Mouse (Mus musculus): ENCODE results near the gene Snx22. TPM values are rescaled to one million over a fixed set of nuclear protein-coding genes. Genes with fewer than 3 reads are reported as not detected.

The Snx22 gene
- total and polyA plus RNA-seq, 2 experiments from 2014 or later: 0.98 to 3.0 TPM

DNA sequence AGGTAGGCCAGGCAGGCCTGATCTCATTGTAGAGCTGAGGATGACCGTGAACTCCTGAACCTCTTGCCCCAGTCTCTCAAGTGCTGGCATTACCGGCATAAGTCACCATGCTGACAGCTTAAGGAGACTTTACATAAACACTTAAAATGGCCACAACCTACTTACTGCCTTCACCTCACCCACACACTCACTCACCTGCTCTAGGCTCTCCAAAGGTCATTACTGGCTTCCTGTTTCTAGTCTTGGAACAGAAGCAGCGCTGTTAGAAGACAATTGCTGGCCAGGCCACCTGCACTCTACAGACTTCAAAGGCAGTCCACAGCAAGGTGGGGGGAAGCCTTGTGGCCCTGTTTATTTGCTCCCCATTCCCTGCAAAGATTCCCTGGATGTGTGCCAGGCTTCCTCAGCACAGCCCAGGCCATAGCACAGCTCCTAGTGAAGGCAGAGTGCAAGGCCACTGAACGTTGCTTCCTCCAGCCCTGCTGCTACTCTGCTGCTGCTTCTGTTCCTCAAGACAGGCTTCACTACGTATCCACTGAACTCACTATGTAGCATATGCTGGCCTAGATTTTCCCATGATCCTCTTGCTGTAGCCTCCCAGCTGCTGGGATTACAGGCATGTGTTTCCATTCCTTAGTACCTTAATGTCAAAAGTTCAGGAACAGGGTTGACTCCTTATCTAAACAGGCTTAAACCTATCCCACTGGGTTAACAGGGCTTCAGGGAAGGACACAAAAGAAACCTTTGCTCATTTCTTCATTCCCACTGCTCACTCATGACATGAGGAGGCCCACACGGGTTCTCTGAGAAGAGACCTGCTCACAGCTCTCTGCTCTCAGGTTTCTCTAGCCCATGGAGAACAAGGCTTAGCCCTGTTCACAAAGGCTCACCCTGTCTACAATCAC, 22.1 kb upstream of the Snx22 start:
- Histone ChIP-seq H3K27me3 (ENCODE audit: control insufficient read depth, insufficient read depth, low read length) (no peaks in the 10 kb centered on the region), H3K4me2 (ENCODE audit: low read depth, low read length) (no peak overlapping the region), H3K4me1 (ENCODE audit: control insufficient read depth, insufficient read depth) (no peaks in the 10 kb centered on the region), H3K36me3 (replicated peaks; ENCODE audit: control insufficient read depth, insufficient read depth, low read length) (peaks cover 92% of the 10 kb centered on the region), H3K27ac (ENCODE audit: low read depth) (no peak overlapping the region), H3K9ac (replicated peaks; ENCODE audit: low read depth, low read length) (no peak overlapping the region), H3K9me3 (replicated peaks; ENCODE audit: control insufficient read depth, low read length) (no peaks in the 10 kb centered on the region), H3K4me3 (ENCODE audit: low read depth, low read length) (no peak overlapping the region)
- WGBS: 59% methylated on average over 6 of the region's 6 CpGs
- TF ChIP-seq CTCF (IDR thresholded peaks at IDR 0.05; ENCODE audit: low read depth) (no peak), EP300 (IDR thresholded peaks at IDR 0.05; ENCODE audit: low read depth) (no peak)
- no peak for ATAC-seq (ENCODE audit: insufficient read depth, low read depth)
- no peak for DNase-seq (ENCODE audit: low spot score)

- Histone ChIP-seq H3K27me3 (ENCODE audit: control insufficient read depth, insufficient read depth, low read length) (no peaks in the 10 kb centered on the region), H3K27ac (ENCODE audit: low read depth) (no peak overlapping the region), H3K9ac (replicated peaks; ENCODE audit: low read depth, low read length) (no peak overlapping the region), H3K9me3 (replicated peaks; ENCODE audit: control insufficient read depth, low read length) (no peaks in the 10 kb centered on the region), H3K4me3 (ENCODE audit: low read depth, low read length) (no peak overlapping the region), H3K36me3 (replicated peaks; ENCODE audit: control insufficient read depth, insufficient read depth, low read length) (peaks cover 87% of the 10 kb centered on the region), H3K4me2 (ENCODE audit: low read depth, low read length) (no peak overlapping the region), H3K4me1 (ENCODE audit: control insufficient read depth, insufficient read depth) (no peaks in the 10 kb centered on the region)
- no peak for ATAC-seq (ENCODE audit: insufficient read depth, low read depth)
- no peak for TF ChIP-seq CTCF (IDR thresholded peaks at IDR 0.05; ENCODE audit: low read depth)
- no peak for TF ChIP-seq EP300 (IDR thresholded peaks at IDR 0.05; ENCODE audit: low read depth)
- WGBS: 84% methylated on average over 13 of the region's 13 CpGs
- no peak for DNase-seq (ENCODE audit: low spot score)
Measured at GRCm38 (mm10) chr9:66090593-66091244, 21.2 kb upstream of the Snx22 start.

DNA sequence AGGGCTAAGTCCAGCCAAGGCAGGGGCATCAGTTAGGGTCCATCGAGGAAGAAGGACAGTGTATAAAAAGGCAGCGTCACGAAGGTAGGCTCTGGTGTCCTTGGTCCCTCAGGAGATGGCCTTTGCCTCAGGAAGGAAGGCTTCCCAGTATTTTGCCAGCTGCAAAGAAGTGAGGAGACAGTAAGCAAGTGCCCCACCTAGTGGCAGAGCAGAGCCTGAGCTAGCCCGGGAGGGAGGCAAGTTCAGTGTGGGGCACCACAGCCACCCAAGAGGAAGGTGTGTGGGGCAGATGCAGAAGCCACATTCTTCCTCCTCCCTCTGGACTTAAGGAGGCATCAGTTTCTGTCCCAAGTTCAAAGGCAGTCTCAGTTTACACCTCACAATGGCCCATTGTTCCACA, 18.9 kb upstream of the Snx22 start:
- no peak overlapping the region for H3K9ac ChIP-seq (replicated peaks; ENCODE audit: low read depth, low read length)

DNA sequence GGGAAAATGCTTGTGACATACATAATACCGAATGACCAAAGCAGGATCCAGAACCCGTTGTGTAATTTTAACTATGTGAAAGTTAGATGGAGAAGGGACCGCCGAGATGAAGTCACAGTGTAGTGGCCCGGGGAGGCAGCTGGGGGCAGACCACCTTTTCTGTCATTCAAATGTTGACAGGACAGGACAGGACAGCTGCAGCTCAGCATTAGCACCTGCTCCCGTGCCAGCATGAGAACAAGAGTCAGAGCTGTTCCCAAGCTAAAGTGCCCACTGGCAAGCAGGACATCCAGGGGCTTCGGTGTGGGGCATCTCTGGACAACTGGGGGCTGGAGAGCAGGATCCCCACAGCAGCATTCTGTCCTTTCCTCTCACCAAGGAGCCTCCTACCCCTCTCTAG, 17.5 kb upstream of the Snx22 start:
- Histone ChIP-seq H3K36me3 (replicated peaks; ENCODE audit: control insufficient read depth, insufficient read depth, low read length) (peaks cover 50% of the 10 kb centered on the region), H3K4me2 (ENCODE audit: low read depth, low read length) (no peak overlapping the region), H3K27me3 (ENCODE audit: control insufficient read depth, insufficient read depth, low read length) (no peaks in the 10 kb centered on the region), H3K27ac (ENCODE audit: low read depth) (no peak overlapping the region), H3K9ac (replicated peaks; ENCODE audit: low read depth, low read length) (no peak overlapping the region), H3K4me3 (ENCODE audit: low read depth, low read length) (no peak overlapping the region), H3K4me1 (ENCODE audit: control insufficient read depth, insufficient read depth) (no peaks in the 10 kb centered on the region), H3K9me3 (replicated peaks; ENCODE audit: control insufficient read depth, low read length) (no peaks in the 10 kb centered on the region)
- no peak for TF ChIP-seq CTCF (IDR thresholded peaks at IDR 0.05; ENCODE audit: low read depth)
- TF ChIP-seq EP300 (IDR thresholded peaks at IDR 0.05; ENCODE audit: low read depth): no peak
- DNase-seq (ENCODE audit: low spot score) (no peak), ATAC-seq (ENCODE audit: insufficient read depth, low read depth) (no peak)
- 91% methylated on average over 7 of the region's 7 CpGs for WGBS

More for the DNA sequence above, 18.9 kb upstream of the Snx22 start:
- Histone ChIP-seq H3K4me1 (ENCODE audit: control insufficient read depth, insufficient read depth) (no peaks in the 10 kb centered on the region), H3K9me3 (replicated peaks; ENCODE audit: control insufficient read depth, low read length) (no peaks in the 10 kb centered on the region), H3K27ac (ENCODE audit: low read depth) (no peak overlapping the region), H3K4me2 (ENCODE audit: low read depth, low read length) (no peak overlapping the region), H3K36me3 (replicated peaks; ENCODE audit: control insufficient read depth, insufficient read depth, low read length) (peaks cover 64% of the 10 kb centered on the region), H3K27me3 (ENCODE audit: control insufficient read depth, insufficient read depth, low read length) (no peaks in the 10 kb centered on the region), H3K4me3 (ENCODE audit: low read depth, low read length) (no peak overlapping the region)
- DNase-seq (ENCODE audit: low spot score) (peak; percentile 52), ATAC-seq (ENCODE audit: insufficient read depth, low read depth) (0 out of 2 replicates have a peak, but pooled peaks have one; percentile 27)
- peak; percentile 64 for TF ChIP-seq CTCF (IDR thresholded peaks at IDR 0.05; ENCODE audit: low read depth)
- no peak for TF ChIP-seq EP300 (IDR thresholded peaks at IDR 0.05; ENCODE audit: low read depth)
- WGBS: 47% methylated on average over 4 of the region's 4 CpGs

DNA sequence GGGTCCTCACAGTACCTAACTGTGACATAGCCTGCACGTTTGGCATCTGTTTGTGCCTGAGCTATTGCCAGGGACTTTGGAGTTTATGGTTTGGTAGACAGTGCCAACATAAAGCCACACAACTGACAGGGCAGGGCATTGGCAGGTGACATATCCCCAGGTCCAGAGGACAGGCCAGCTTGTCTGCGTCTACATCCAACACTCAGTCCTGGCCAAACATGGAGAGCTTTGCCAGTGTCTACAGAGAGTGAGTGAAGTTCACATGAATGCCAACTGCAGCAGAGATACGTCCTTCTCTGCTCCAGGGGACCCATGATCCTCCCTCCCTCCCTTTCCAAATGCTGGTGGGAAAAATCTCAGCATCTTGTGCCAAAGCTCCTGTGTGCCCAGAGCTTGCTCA, 14.7 kb upstream of the Snx22 start:
- no peak for ATAC-seq (ENCODE audit: insufficient read depth, low read depth)
- H3K27ac ChIP-seq (ENCODE audit: low read depth): no peak overlapping the region
- 0 out of 2 replicates have a peak, but pooled peaks cover 3% of the 10 kb centered on the region for H3K4me1 ChIP-seq (ENCODE audit: control insufficient read depth, insufficient read depth)
- H3K4me2 ChIP-seq (ENCODE audit: low read depth, low read length): no peak overlapping the region
- no peaks in the 10 kb centered on the region for H3K9me3 ChIP-seq (replicated peaks; ENCODE audit: control insufficient read depth, low read length)
- H3K36me3 ChIP-seq (replicated peaks; ENCODE audit: control insufficient read depth, insufficient read depth, low read length): peaks cover 24% of the 10 kb centered on the region
- no peaks in the 10 kb centered on the region for H3K27me3 ChIP-seq (ENCODE audit: control insufficient read depth, insufficient read depth, low read length)
- no peak for DNase-seq (ENCODE audit: low spot score)
- 82% methylated on average over 3 of the region's 3 CpGs for WGBS
- H3K9ac ChIP-seq (replicated peaks; ENCODE audit: low read depth, low read length): no peak overlapping the region
- TF ChIP-seq CTCF (IDR thresholded peaks at IDR 0.05; ENCODE audit: low read depth) (no peak), EP300 (IDR thresholded peaks at IDR 0.05; ENCODE audit: low read depth) (no peak)
- no peak overlapping the region for H3K4me3 ChIP-seq (ENCODE audit: low read depth, low read length)

All from heart, postnatal 0 days (tissue).